Mouse (Mus musculus) frontal cortex, postnatal 14 days (tissue): ENCODE data around the gene Mfap1a.
A peak's percentile ranks its signal among the peaks of the same experiment; 100 is the strongest.
"Not testable (repeated sequence)": the region's sequence is repeated elsewhere in the genome, so short reads cannot be mapped to it uniquely, and the experiment has no call there.

Experiments used
- DNase-seq, 2 experiments: peaks; one replicate each; pipeline ENCODE4 v3.0.0; 2022; ENCODE audit warnings: low spot score in 2 of 2

Mfap1a gene

GRCm38 (mm10) chr2:121475306-121475705 is 31.2 kb downstream of the Mfap1a start:
- not testable (repeated sequence) for DNase-seq

GRCm38 (mm10) chr2:121474180-121474535 is 32.3 kb downstream of the Mfap1a start:
- no peak for DNase-seq

- DNase-seq, result peak; percentile 63 to 69
Observed at GRCm38 (mm10) chr2:121473301-121474179, 32.9 kb downstream of the Mfap1a start, which contains the start of gene Mfap1b. Gene Mfap1b (minus strand): TSS chr2:121474067.

GRCm38 (mm10) chr2:121472783-121473182 is 33.7 kb downstream of the Mfap1a start:
- DNase-seq, result not testable (repeated sequence)

- not testable (repeated sequence) for DNase-seq
Observed at GRCm38 (mm10) chr2:121468982-121469381, 37.5 kb downstream of the Mfap1a start.

GRCm38 (mm10) chr2:121460071-121460470 is 46.4 kb downstream of the Mfap1a start:
- no peak for DNase-seq

- DNase-seq, result peak; percentile 73 to 79
Observed at GRCm38 (mm10) chr2:121456692-121457642, 49.5 kb downstream of the Mfap1a start, which contains the start of gene Serinc4. Gene Serinc4 (minus strand): TSS chr2:121456781.

GRCm38 (mm10) chr2:121455534-121455933 is 50.9 kb downstream of the Mfap1a start:
- DNase-seq, result no peak

- no peak for DNase-seq
Observed at GRCm38 (mm10) chr2:121453917-121454316, 52.5 kb downstream of the Mfap1a start.

- no peak for DNase-seq
Observed at GRCm38 (mm10) chr2:121452990-121453389, 53.5 kb downstream of the Mfap1a start, which contains the start of gene Hypk. Gene Hypk (plus strand): TSS chr2:121453290.

GRCm38 (mm10) chr2:121452361-121452760 is 54.1 kb downstream of the Mfap1a start:
- DNase-seq, result no peak

- DNase-seq, result no peak
Observed at GRCm38 (mm10) chr2:121450093-121450492, 56.4 kb downstream of the Mfap1a start.

- DNase-seq, result no peak
Observed at GRCm38 (mm10) chr2:121449545-121450011, 56.9 kb downstream of the Mfap1a start.

- DNase-seq, result peak; percentile 98 to 99
Observed at GRCm38 (mm10) chr2:121448739-121449535, 57.5 kb downstream of the Mfap1a start, which contains the start of gene Serf2. Gene Serf2 (plus strand): TSS chr2:121449195.

- DNase-seq, result no peak
Observed at GRCm38 (mm10) chr2:121448136-121448535, 58.3 kb downstream of the Mfap1a start.

- DNase-seq, result no peak
Observed at GRCm38 (mm10) chr2:121447006-121447405, 59.5 kb downstream of the Mfap1a start.

GRCm38 (mm10) chr2:121446506-121446905 is 60.0 kb downstream of the Mfap1a start:
- DNase-seq, result no peak

- DNase-seq, result no peak
Observed at GRCm38 (mm10) chr2:121445117-121445516, 61.3 kb downstream of the Mfap1a start.

GRCm38 (mm10) chr2:121444178-121444577 is 62.3 kb downstream of the Mfap1a start, which contains the start of gene Ell3:
Gene Ell3 (minus strand): TSS chr2:121444278.
- no peak for DNase-seq

- no peak for DNase-seq
Observed at GRCm38 (mm10) chr2:121443068-121443349, 63.5 kb downstream of the Mfap1a start.
